8 mouse cellular contexts compared by ENCODE assay signal in genomic region chrX:48454495-48454878, GRCm38 (mm10). TPM values are rescaled to one million over a fixed set of nuclear protein-coding genes. Genes with fewer than 3 reads are reported as not detected.
DNase-seq lines count a peak whose midpoint lies in the region; ATAC-seq and TF ChIP-seq lines count a peak whose summit lies in the region.

No protein-coding gene starts in this region.

- WGBS in lung, adult 2 months, result 34% methylated on average over 21 of the region's 21 CpGs
- WGBS in embryonic facial prominence, embryonic 14.5 days, result 31% methylated on average over 9 of the region's 21 CpGs
- WGBS in limb, embryonic 11.5 days, result 23% methylated on average over 15 of the region's 21 CpGs
- 22% methylated on average over 20 of the region's 21 CpGs for WGBS in neural tube, embryonic 15.5 days

- no peaks in the 10 kb centered on the region for H3K36me3 ChIP-seq in embryonic facial prominence, embryonic 14.5 days (ENCODE audit: control insufficient read depth, insufficient read depth, low read length)
- H3K36me3 ChIP-seq in limb, embryonic 11.5 days (ENCODE audit: control insufficient read depth, insufficient read depth, low read length), result no peaks in the 10 kb centered on the region
- no peaks in the 10 kb centered on the region for H3K36me3 ChIP-seq in neural tube, embryonic 15.5 days

- H3K9me3 ChIP-seq in embryonic facial prominence, embryonic 14.5 days (ENCODE audit: control insufficient read depth, low read length), result no peaks in the 10 kb centered on the region
- no peaks in the 10 kb centered on the region for H3K9me3 ChIP-seq in limb, embryonic 11.5 days (ENCODE audit: control insufficient read depth, low read length)
- H3K9me3 ChIP-seq in neural tube, embryonic 15.5 days (replicated peaks), result no peaks in the 10 kb centered on the region

- peak overlapping the region; percentile 58 for H3K4me2 ChIP-seq in embryonic facial prominence, embryonic 14.5 days (ENCODE audit: low read depth, low read length)
- peak overlapping the region; percentile 42 for H3K4me2 ChIP-seq in limb, embryonic 11.5 days (ENCODE audit: low read depth, severe bottlenecking)
- H3K4me2 ChIP-seq in neural tube, embryonic 15.5 days, result peak overlapping the region; percentile 52

- peak overlapping the region; percentile 80 for H3K4me3 ChIP-seq in lung, adult 2 months (replicated peaks; ENCODE audit: extremely low read depth, low read depth, low read length)
- peak overlapping the region; percentile 50 for H3K4me3 ChIP-seq in embryonic facial prominence, embryonic 14.5 days (ENCODE audit: low read depth, low read length)
- peak overlapping the region; percentile 34 for H3K4me3 ChIP-seq in limb, embryonic 11.5 days (ENCODE audit: low read depth, low read length)
- H3K4me3 ChIP-seq in neural tube, embryonic 15.5 days (replicated peaks), result peak overlapping the region; percentile 39

- H3K9ac ChIP-seq in embryonic facial prominence, embryonic 14.5 days (ENCODE audit: low read depth, low read length), result peak overlapping the region; percentile 51
- no peak overlapping the region for H3K9ac ChIP-seq in limb, embryonic 11.5 days (ENCODE audit: low read length)
- H3K9ac ChIP-seq in neural tube, embryonic 15.5 days (replicated peaks), result no peak overlapping the region

- no peak for TF ChIP-seq CTCF in lung, adult 2 months (IDR thresholded peaks at IDR 0.05; ENCODE audit: insufficient read depth, low read length)

- H3K27ac ChIP-seq in embryonic facial prominence, embryonic 14.5 days (replicated peaks; ENCODE audit: low read depth, low read length), result no peak overlapping the region
- no peak overlapping the region for H3K27ac ChIP-seq in limb, embryonic 11.5 days (replicated peaks; ENCODE audit: low read depth, low read length)
- no peak overlapping the region for H3K27ac ChIP-seq in neural tube, embryonic 15.5 days (replicated peaks)

- H3K4me1 ChIP-seq in lung, adult 2 months (ENCODE audit: control insufficient read depth, insufficient read depth, low read length), result peaks cover 2% of the 10 kb centered on the region
- no peaks in the 10 kb centered on the region for H3K4me1 ChIP-seq in embryonic facial prominence, embryonic 14.5 days (ENCODE audit: control insufficient read depth, insufficient read depth, low read length)
- H3K4me1 ChIP-seq in limb, embryonic 11.5 days (ENCODE audit: control insufficient read depth, insufficient read depth, low read length), result no peaks in the 10 kb centered on the region
- H3K4me1 ChIP-seq in neural tube, embryonic 15.5 days, result peaks cover 6% of the 10 kb centered on the region; the same call in 1 of the 2 replicates

- H3K27me3 ChIP-seq in embryonic facial prominence, embryonic 14.5 days (replicated peaks; ENCODE audit: control insufficient read depth, insufficient read depth, low read length), result no peaks in the 10 kb centered on the region
- H3K27me3 ChIP-seq in limb, embryonic 11.5 days (ENCODE audit: control insufficient read depth, insufficient read depth, low read length), result peaks cover 12% of the 10 kb centered on the region
- H3K27me3 ChIP-seq in neural tube, embryonic 15.5 days (replicated peaks), result peaks cover 23% of the 10 kb centered on the region

- DNase-seq in lung, adult 2 months, result no peak
- DNase-seq in lung, postnatal 25 days (ENCODE audit: low spot score), result no peak
- DNase-seq in embryonic facial prominence, embryonic 14.5 days (ENCODE audit: low spot score), result no peak
- no peak for DNase-seq in limb, embryonic 11.5 days (ENCODE audit: low spot score)
- no peak for DNase-seq in cerebellum, postnatal 10 days
- no peak for DNase-seq in adrenal gland, adult (ENCODE audit: inconsistent age in 2 of 2, low spot score in 1 of 2)
- no peak for DNase-seq in Muller cell, postnatal 12 days (ENCODE audit: inconsistent ontology term)

- no peak for TF ChIP-seq POLR2A in lung, adult 2 months (IDR thresholded peaks at IDR 0.05; ENCODE audit: borderline replicate concordance, extremely low read depth, low read depth, low read length)

- peak; percentile 56 for ATAC-seq in embryonic facial prominence, embryonic 14.5 days (ENCODE audit: low read depth)
- ATAC-seq in limb, embryonic 11.5 days (ENCODE audit: insufficient number of reproducible peaks, low FRiP score, low TSS enrichment, low read depth), result peak; percentile 58; the same call in 1 of the 2 replicates
- ATAC-seq in neural tube, embryonic 15.5 days (ENCODE audit: low FRiP score), result peak; percentile 35; the same call in 1 of the 2 replicates

RNA-seq across cellular contexts. Expression of gene Elf4, which starts 8.4 kb away (rescaled TPM):
- 15.9 and 16.8 TPM in 2 replicates for polyA plus RNA-seq in lung, adult 2 months (2012; rRNA removed)
- polyA plus RNA-seq in embryonic facial prominence, embryonic 14.5 days (2014; fragmentation: Nextera tagmentation; extraction: Ambion mirVana), result 11.5 and 12.7 TPM in 2 replicates
- polyA plus RNA-seq in limb, embryonic 11.5 days (2014; fragmentation: Nextera tagmentation; extraction: Ambion mirVana), result 2.4 and 2.6 TPM in 2 replicates
- 0.74 and 2.5 TPM in 2 replicates for polyA plus RNA-seq in neural tube, embryonic 15.5 days (2015; fragmentation: Nextera tagmentation; extraction: Ambion mirVana)

RNA-seq across cellular contexts. Expression of gene Aifm1, which starts 58.9 kb away (rescaled TPM):
- 4.3 and 10.6 TPM in 2 replicates for polyA plus RNA-seq in lung, adult 2 months (2012; rRNA removed)
- polyA plus RNA-seq in embryonic facial prominence, embryonic 14.5 days (2014; fragmentation: Nextera tagmentation; extraction: Ambion mirVana), result 57.4 and 63.5 TPM in 2 replicates
- polyA plus RNA-seq in limb, embryonic 11.5 days (2014; fragmentation: Nextera tagmentation; extraction: Ambion mirVana), result 85.8 and 94.2 TPM in 2 replicates
- polyA plus RNA-seq in neural tube, embryonic 15.5 days (2015; fragmentation: Nextera tagmentation; extraction: Ambion mirVana), result 40.9 and 49.1 TPM in 2 replicates
